Mouse (Mus musculus) MEL (cell line): ENCODE data around the gene Ltc4s. TPM values are rescaled to one million over a fixed set of nuclear protein-coding genes. Genes with fewer than 3 reads are reported as not detected.

Experiments
- DNase-seq: peaks from one replicate; pipeline ENCODE4 v3.0.0; 2011; ENCODE audit warnings: low read depth, low spot score
- H3K27ac ChIP-seq: 2 replicates; pipeline ENCODE4 v1.5.1; 2012; ENCODE audit warnings: low read depth, mild to moderate bottlenecking, control low read depth, low read length, moderate library complexity; ENCODE audit not compliant: control insufficient read depth
- H3K27me3 ChIP-seq, 2 experiments: fragments of 150-350 bp in 1 of 2; sonication (generic) in 1 of 2; 2 replicates each; pipeline ENCODE4 v1.6.1; 2012; ENCODE audit warnings: low read length in 2 of 2, mild to moderate bottlenecking in 2 of 2, improper control_type of control experiment in 1 of 2, moderate library complexity in 1 of 2; ENCODE audit not compliant: insufficient read depth in 2 of 2, control insufficient read depth in 1 of 2
- H3K36me3 ChIP-seq, 2 experiments: 2 replicates each; pipeline ENCODE4 v1.6.1; 2012 to 2014; ENCODE audit warnings: low read length in 2 of 2, improper control_type of control experiment in 1 of 2, inconsistent platforms in 1 of 2, mild to moderate bottlenecking in 1 of 2; ENCODE audit not compliant: insufficient read depth in 2 of 2, control insufficient read depth in 1 of 2
- H3K4me1 ChIP-seq, 2 experiments: fragments of 150-350 bp in 1 of 2; sonication (generic) in 1 of 2; 2 replicates each; pipeline ENCODE4 v1.6.1; 2012; ENCODE audit warnings: low read length in 2 of 2, improper control_type of control experiment in 1 of 2, mild to moderate bottlenecking in 1 of 2; ENCODE audit not compliant: insufficient read depth in 2 of 2, control insufficient read depth in 1 of 2
- H3K4me3 ChIP-seq, 2 experiments: fragments of 150-350 bp in 1 of 2; sonication (generic) in 1 of 2; 2 replicates each; pipeline ENCODE4 v1.5.1; 2012; ENCODE audit warnings: low read depth in 2 of 2, low read length in 2 of 2, mild to moderate bottlenecking in 2 of 2, moderate library complexity in 2 of 2, control low read depth in 1 of 2, improper control_type of control experiment in 1 of 2; ENCODE audit not compliant: control insufficient read depth in 1 of 2, insufficient read depth in 1 of 2
- H3K79me2 ChIP-seq: 2 replicates; pipeline ENCODE4 v1.6.1; 2012; ENCODE audit warnings: mild to moderate bottlenecking, low read length, moderate library complexity; ENCODE audit not compliant: control insufficient read depth, poor library complexity, insufficient read depth
- H3K9ac ChIP-seq: 2 replicates; pipeline ENCODE4 v1.6.1; 2012; ENCODE audit warnings: low read depth, mild to moderate bottlenecking, control low read depth, low read length, moderate library complexity; ENCODE audit not compliant: control insufficient read depth, poor library complexity, severe bottlenecking
- H3K9me3 ChIP-seq: fragments of 150-350 bp; sonication (generic); replicated peaks from 2 replicates; pipeline ENCODE4 v1.6.1; 2012; ENCODE audit warnings: mild to moderate bottlenecking, low read length, improper control_type of control experiment, moderate library complexity; ENCODE audit not compliant: insufficient read depth
- BHLHE40 ChIP-seq: IDR thresholded peaks from 2 replicates; pipeline ENCODE4 v1.6.1; 2012; ENCODE audit warnings: low read depth, mild to moderate bottlenecking, inconsistent platforms, low read length, improper control_type of control experiment, borderline replicate concordance
- CHD2 ChIP-seq: IDR thresholded peaks from 2 replicates; pipeline ENCODE4 v1.6.1; 2011; ENCODE audit warnings: low read length, improper control_type of control experiment
- CTCF ChIP-seq, 3 experiments: IDR thresholded peaks in 2 of 3; conservative IDR thresholded peaks in 1 of 3; 2 replicates each; pipeline ENCODE4 v1.5.1; 2011 to 2012; ENCODE audit warnings: low read length in 3 of 3, low read depth in 2 of 3, mild to moderate bottlenecking in 2 of 3, improper control_type of control experiment in 1 of 3, inconsistent platforms in 1 of 3, mixed read lengths in 1 of 3, moderate library complexity in 1 of 3; ENCODE audit not compliant: control insufficient read depth in 1 of 3, insufficient read depth in 1 of 3, poor library complexity in 1 of 3, severe bottlenecking in 1 of 3
- E2F4 ChIP-seq: IDR thresholded peaks from 2 replicates; pipeline ENCODE4 v1.6.1; 2011; ENCODE audit warnings: low read depth, low read length, improper control_type of control experiment, borderline replicate concordance
- ELF1 ChIP-seq: IDR thresholded peaks from 2 replicates; pipeline ENCODE4 v1.6.1; 2014; ENCODE audit warnings: low read depth, mild to moderate bottlenecking, inconsistent platforms, low read length, improper control_type of control experiment, moderate library complexity
- GATA1 ChIP-seq: IDR thresholded peaks from 2 replicates; pipeline ENCODE4 v1.6.1; 2011; ENCODE audit warnings: low read depth, low read length, improper control_type of control experiment
- MAFK ChIP-seq: IDR thresholded peaks from 2 replicates; pipeline ENCODE4 v1.6.1; 2011; ENCODE audit warnings: low read depth, mild to moderate bottlenecking, low read length, improper control_type of control experiment, borderline replicate concordance
- MAX ChIP-seq: IDR thresholded peaks from 2 replicates; pipeline ENCODE4 v1.6.1; 2011; ENCODE audit warnings: low read length, improper control_type of control experiment
- MYB ChIP-seq: IDR thresholded peaks from 2 replicates; pipeline ENCODE4 v1.6.1; 2011; ENCODE audit warnings: mild to moderate bottlenecking, low read depth, low read length, improper control_type of control experiment
- MYC ChIP-seq: IDR thresholded peaks from 2 replicates; pipeline ENCODE4 v1.6.1; 2011; ENCODE audit warnings: low read depth, mild to moderate bottlenecking, low read length, improper control_type of control experiment, moderate library complexity
- NRF1 ChIP-seq: IDR thresholded peaks from 2 replicates; pipeline ENCODE4 v1.6.1; 2014; ENCODE audit warnings: low read depth, mild to moderate bottlenecking, inconsistent platforms, low read length, improper control_type of control experiment, moderate library complexity; ENCODE audit not compliant: poor library complexity, insufficient read depth, severe bottlenecking
- POLR2AphosphoS5 ChIP-seq: IDR thresholded peaks from 2 replicates; pipeline ENCODE4 v1.6.1; 2012; ENCODE audit warnings: low read depth, borderline replicate concordance, mild to moderate bottlenecking, inconsistent platforms, low read length, moderate library complexity, mixed read lengths
- SIN3A ChIP-seq: IDR thresholded peaks from 2 replicates; pipeline ENCODE4 v1.6.1; 2012; ENCODE audit warnings: low read length, improper control_type of control experiment, inconsistent platforms
- SMC3 ChIP-seq: IDR thresholded peaks from 2 replicates; pipeline ENCODE4 v1.6.1; 2011; ENCODE audit warnings: low read depth, low read length, improper control_type of control experiment
- TAL1 ChIP-seq: IDR thresholded peaks from 2 replicates; pipeline ENCODE4 v1.6.1; 2012; ENCODE audit warnings: mild to moderate bottlenecking, inconsistent platforms, low read length, moderate library complexity, mixed read lengths
- TBP ChIP-seq: IDR thresholded peaks from 2 replicates; pipeline ENCODE4 v1.8.0; 2011; ENCODE audit warnings: low read depth, low read length, improper control_type of control experiment
- ZC3H11A ChIP-seq: IDR thresholded peaks from 2 replicates; pipeline ENCODE4 v1.6.1; 2012; ENCODE audit warnings: low read depth, mild to moderate bottlenecking, inconsistent platforms, low read length, improper control_type of control experiment
- ZMIZ1 ChIP-seq: IDR thresholded peaks from 2 replicates; pipeline ENCODE4 v1.6.1; 2012; ENCODE audit warnings: low read depth, mild to moderate bottlenecking, inconsistent platforms, low read length, improper control_type of control experiment, moderate library complexity
- ZNF384 ChIP-seq: IDR thresholded peaks from 2 replicates; pipeline ENCODE4 v1.6.1; 2012; ENCODE audit warnings: low read depth, mild to moderate bottlenecking, inconsistent platforms, low read length, improper control_type of control experiment
- polyA plus RNA-seq, 2 experiments: library from polyadenylated mRNA; stranded (reverse) in 1 of 2; unstranded in 1 of 2; fragments of >175 nt in 1 of 2; fragments of >200 nt in 1 of 2; gene quantifications; 2 replicates each; pipeline versions ENCODE4 v1.2.1 to v1.2.4; 2012; ENCODE audit warnings: low replicate concordance in 2 of 2, low read depth in 1 of 2; ENCODE audit not compliant: insufficient read length in 2 of 2, insufficient read depth in 1 of 2, missing spikeins in 1 of 2
- total RNA-seq: library from RNA; depleted of rRNA; stranded (reverse); fragments of 300-350 nt; gene quantifications from 2 replicates; pipeline ENCODE4 v1.2.3, GENCODE M21; 2012

The Ltc4s gene
- total and polyA plus RNA-seq, 3 experiments, result 3.1 to 3.4 TPM; not detected in 1

- TF ChIP-seq ZC3H11A, result no peak
- peak; percentile 37 for TF ChIP-seq SIN3A
- no peak; the same call in 1 of the 2 replicates for TF ChIP-seq BHLHE40
- no peak for TF ChIP-seq TAL1
- no peak for TF ChIP-seq TBP
- 0 out of 2 replicates have a peak, but pooled peaks have one; percentile 6 for TF ChIP-seq ZMIZ1
- TF ChIP-seq E2F4, result peak; percentile 63; the same call in 1 of the 2 replicates
- TF ChIP-seq MAX, result no peak
- TF ChIP-seq MYB, result no peak
- TF ChIP-seq NRF1, result no peak
- TF ChIP-seq ELF1, result peak; percentile 16; the same call in 1 of the 2 replicates
- TF ChIP-seq GATA1, result no peak
- TF ChIP-seq CHD2, result no peak
- TF ChIP-seq MAFK, result no peak
These were observed 14.4 kb downstream of the Ltc4s start (continued) for GRCm38 (mm10) chr11:50223783-50224662.

GRCm38 (mm10) chr11:50222559-50223276 is 15.7 kb downstream of the Ltc4s start:
- TF ChIP-seq TAL1, result no peak
- no peak for TF ChIP-seq POLR2AphosphoS5
- no peak for TF ChIP-seq MYB
- no peak for TF ChIP-seq CTCF (IDR thresholded peaks at IDR 0.05 in 2 of 3, conservative IDR thresholded peaks at IDR 0.05 in 1 of 3; ENCODE audit: control insufficient read depth in 1 of 3, insufficient read depth in 1 of 3, low read depth in 2 of 3, low read length in 3 of 3, poor library complexity in 1 of 3, severe bottlenecking in 1 of 3)
- H3K79me2 ChIP-seq, result peaks cover 12% of the 10 kb centered on the region
- no peak overlapping the region for H3K4me3 ChIP-seq
- H3K9me3 ChIP-seq, result no peaks in the 10 kb centered on the region
- H3K9ac ChIP-seq, result no peak overlapping the region
- DNase-seq, result peak; percentile 36
- H3K4me1 ChIP-seq, result peaks cover 23 to 31% of the 10 kb centered on the region in 2 experiments
- no peak overlapping the region for H3K27ac ChIP-seq
- no peaks in the 10 kb centered on the region for H3K27me3 ChIP-seq
- H3K36me3 ChIP-seq, result peaks cover 0 to 25% of the 10 kb centered on the region in 2 experiments; a peak in 2 of 4 replicates

DNA sequence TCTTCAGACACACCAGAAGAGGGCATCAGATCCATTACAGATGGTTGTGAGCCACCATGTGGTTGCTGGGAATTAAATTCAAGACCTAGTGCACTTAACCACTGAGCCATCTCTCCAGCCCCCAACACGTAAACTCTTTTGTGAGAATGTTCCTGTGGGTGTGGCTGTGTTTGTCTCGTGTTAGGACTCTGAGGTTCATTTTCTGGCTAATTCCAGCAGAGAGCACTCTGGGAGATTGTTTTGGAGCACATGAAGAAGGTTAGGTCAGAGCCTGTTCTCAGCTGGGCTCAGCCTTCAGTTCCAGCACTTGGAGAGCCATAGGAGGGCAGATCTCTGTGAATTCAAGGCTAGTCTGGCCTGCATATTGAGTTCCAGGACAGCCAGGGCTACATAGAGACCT is 18.6 kb downstream of the Ltc4s start:
- DNase-seq, result no peak
- H3K79me2 ChIP-seq, result peaks cover 4% of the 10 kb centered on the region
- no peaks in the 10 kb centered on the region for H3K27me3 ChIP-seq
- H3K9me3 ChIP-seq, result no peaks in the 10 kb centered on the region
- no peak overlapping the region for H3K4me3 ChIP-seq
- TF ChIP-seq ZNF384 (peak; percentile 50; the same call in 1 of the 2 replicates), MYC (peak; percentile 40; the same call in 1 of the 2 replicates), CTCF (IDR thresholded peaks at IDR 0.05 in 2 of 3, conservative IDR thresholded peaks at IDR 0.05 in 1 of 3; ENCODE audit: control insufficient read depth in 1 of 3, insufficient read depth in 1 of 3, low read depth in 2 of 3, low read length in 3 of 3, poor library complexity in 1 of 3, severe bottlenecking in 1 of 3) (peak in 1 of 3 experiments; percentile 34; a peak in 1 of 6 replicates), ELF1 (no peak), SMC3 (no peak)
- TF ChIP-seq, all 39 proteins: peak for 3
- no peak overlapping the region for H3K27ac ChIP-seq
- peaks cover 20 to 22% of the 10 kb centered on the region in 2 experiments for H3K4me1 ChIP-seq
- peaks cover 0 to 23% of the 10 kb centered on the region in 2 experiments; a peak in 2 of 4 replicates for H3K36me3 ChIP-seq
- H3K9ac ChIP-seq, result no peak overlapping the region
